Mouse (Mus musculus) kidney, embryonic 14.5 days (tissue): ENCODE data around the gene Bri3. TPM values are rescaled to one million over a fixed set of nuclear protein-coding genes. Genes with fewer than 3 reads are reported as not detected.

Source experiments
- ATAC-seq: fragments of 200-750 bp; cut with Nextera tagmentation; 2 replicates; pipeline ENCODE4 v1.8.0; 2017; ENCODE audit warnings: moderate number of reproducible peaks, mild to moderate bottlenecking, moderate TSS enrichment, moderate library complexity; ENCODE audit not compliant: low FRiP score, low TSS enrichment
- H3K27ac ChIP-seq: fragments of 300-500 bp; sonication (generic); 2 replicates; pipeline ENCODE4 v1.5.1; 2014; ENCODE audit warnings: low read depth, mild to moderate bottlenecking, low read length, moderate library complexity, mixed read lengths
- H3K27me3 ChIP-seq: fragments of 300-500 bp; sonication (generic); 2 replicates; pipeline ENCODE4 v1.6.1; 2014; ENCODE audit warnings: mild to moderate bottlenecking, low read length; ENCODE audit not compliant: control insufficient read depth, insufficient read depth
- H3K36me3 ChIP-seq: fragments of 300-500 bp; sonication (generic); 2 replicates; pipeline ENCODE4 v1.6.1; 2014; ENCODE audit warnings: low read length, mixed read lengths; ENCODE audit not compliant: control insufficient read depth, insufficient read depth
- H3K4me1 ChIP-seq: fragments of 300-500 bp; sonication (generic); 2 replicates; pipeline ENCODE4 v1.6.1; 2014; ENCODE audit warnings: low read length, mixed read lengths; ENCODE audit not compliant: control insufficient read depth, insufficient read depth
- H3K4me2 ChIP-seq: fragments of 300-500 bp; sonication (generic); replicated peaks from 2 replicates; pipeline ENCODE4 v1.6.1; 2014; ENCODE audit warnings: low read depth, mild to moderate bottlenecking, low read length
- H3K4me3 ChIP-seq: fragments of 300-500 bp; sonication (generic); 2 replicates; pipeline ENCODE4 v1.5.1; 2014; ENCODE audit warnings: mild to moderate bottlenecking, low read length
- H3K9ac ChIP-seq: fragments of 300-500 bp; sonication (generic); 2 replicates; pipeline ENCODE4 v1.6.1; 2014; ENCODE audit warnings: low read depth, mild to moderate bottlenecking, low read length, moderate library complexity
- H3K9me3 ChIP-seq: fragments of 300-500 bp; sonication (generic); 2 replicates; pipeline ENCODE4 v1.6.1; 2016; ENCODE audit warnings: low read length; ENCODE audit not compliant: control insufficient read depth
- WGBS: fragments of 180-500 bp; shearing (Covaris S2); extraction: QIAGEN DNeasy Blood & Tissue Kit; methylation state at CpG from one replicate; pipeline ENCODE4 v1.1.7; 2014; 5-methylcytosine and 5-hydroxymethylcytosine counted together
- polyA plus RNA-seq: library from polyadenylated mRNA; unstranded; fragments of >200 nt; fragmentation: Nextera tagmentation; extraction: Ambion mirVana; gene quantifications from 2 replicates; pipeline ENCODE4 v1.2.1, GENCODE M21; 2014

Bri3 gene
- polyA plus RNA-seq, 1 experiment from 2014 or later: 136 TPM

DNA sequence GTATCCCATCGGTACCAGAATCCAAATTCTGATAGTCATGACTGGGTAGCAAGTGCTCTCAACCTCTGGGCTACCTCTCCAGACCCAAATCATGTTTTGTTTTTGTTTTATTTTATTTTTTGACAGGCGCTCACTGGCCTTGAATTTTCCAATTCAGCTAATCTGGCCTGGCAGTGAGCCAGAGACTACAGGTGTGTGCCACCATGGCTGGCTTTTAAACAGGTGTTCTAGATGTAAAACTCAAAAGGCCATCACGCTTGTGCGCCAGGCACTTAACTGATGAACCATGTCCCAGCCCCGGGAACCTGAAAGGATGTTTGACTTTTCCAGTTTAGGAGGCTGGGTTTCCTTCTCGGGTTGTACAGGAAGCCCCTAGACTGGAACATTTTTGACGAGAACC is 2.4 kb downstream of the Bri3 start:
- 0 out of 2 replicates have a peak, but pooled peaks cover 4% of the 10 kb centered on the region for H3K9me3 ChIP-seq
- no peaks in the 10 kb centered on the region for H3K27me3 ChIP-seq
- H3K36me3 ChIP-seq: no peaks in the 10 kb centered on the region
- no peak overlapping the region for H3K4me2 ChIP-seq
- ATAC-seq: no peak
- no peak overlapping the region for H3K27ac ChIP-seq
- H3K4me3 ChIP-seq: no peak overlapping the region
- 53% methylated on average over 7 of the region's 7 CpGs for WGBS
- no peak overlapping the region for H3K9ac ChIP-seq
- peaks cover 6% of the 10 kb centered on the region; the same call in 1 of the 2 replicates for H3K4me1 ChIP-seq

DNA sequence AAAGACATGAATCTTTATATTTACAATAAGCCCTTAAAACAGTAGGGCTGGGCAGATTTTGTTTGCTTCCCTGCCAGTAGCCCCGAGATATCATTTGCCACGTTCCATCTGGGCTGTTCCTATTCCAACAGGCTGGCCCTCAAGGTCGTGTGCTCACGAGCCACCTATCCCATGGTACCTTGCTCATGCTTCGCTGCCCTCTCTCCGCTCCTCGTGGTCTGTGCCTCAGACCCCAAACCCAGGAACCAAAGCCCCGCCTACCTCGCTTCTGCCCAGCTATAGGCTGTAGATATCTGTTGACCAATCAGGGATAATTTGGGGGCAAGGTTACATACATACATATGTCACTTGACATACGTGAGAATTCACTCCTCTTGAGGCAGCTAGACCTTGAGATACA is 3.1 kb downstream of the Bri3 start:
- WGBS: 64% methylated on average over 10 of the region's 10 CpGs
- H3K4me3 ChIP-seq: no peak overlapping the region
- H3K9me3 ChIP-seq: 0 out of 2 replicates have a peak, but pooled peaks cover 4% of the 10 kb centered on the region
- no peak overlapping the region for H3K27ac ChIP-seq
- no peak overlapping the region for H3K9ac ChIP-seq
- no peaks in the 10 kb centered on the region for H3K27me3 ChIP-seq
- no peak overlapping the region for H3K4me2 ChIP-seq
- H3K36me3 ChIP-seq: no peaks in the 10 kb centered on the region
- no peak for ATAC-seq
- peaks cover 6% of the 10 kb centered on the region; the same call in 1 of the 2 replicates for H3K4me1 ChIP-seq

DNA sequence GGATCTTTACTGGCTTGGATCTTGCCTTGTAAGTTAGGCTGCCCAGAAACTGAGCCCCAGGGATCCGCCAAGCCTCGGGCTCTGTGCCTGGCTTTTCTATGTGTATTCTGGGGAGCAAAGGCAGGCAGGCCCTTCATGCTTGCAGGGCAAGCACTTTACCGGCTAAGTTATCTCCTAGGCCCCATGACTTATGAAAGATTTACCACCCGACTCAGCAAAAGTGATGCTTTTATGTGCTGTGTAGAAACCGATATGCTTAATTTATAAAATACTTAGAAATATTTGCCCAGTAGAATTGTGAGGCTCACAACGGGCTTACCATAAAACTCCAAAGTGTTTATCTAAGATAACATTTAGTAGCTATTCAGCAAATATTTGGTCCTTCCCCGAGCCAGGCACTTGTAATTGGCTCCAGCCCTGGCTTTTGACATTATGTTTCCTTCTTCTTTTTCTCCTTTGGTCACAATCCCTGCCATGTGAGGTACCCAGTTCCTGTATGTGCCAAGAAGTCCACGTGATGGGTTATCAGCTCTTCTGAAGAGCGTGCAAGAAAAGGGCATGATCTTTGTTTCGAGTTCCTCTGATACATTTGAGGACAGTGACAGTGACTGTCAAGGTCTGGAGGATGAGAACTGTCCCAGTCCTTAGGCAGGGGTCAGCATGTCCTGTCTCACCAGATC is 3.8 kb downstream of the Bri3 start:
- no peak overlapping the region for H3K9ac ChIP-seq
- H3K27ac ChIP-seq: no peak overlapping the region
- H3K4me3 ChIP-seq: no peak overlapping the region
- no peaks in the 10 kb centered on the region for H3K27me3 ChIP-seq
- 60% methylated on average over 10 of the region's 10 CpGs for WGBS
- no peak for ATAC-seq
- H3K4me2 ChIP-seq: no peak overlapping the region
- H3K4me1 ChIP-seq: peaks cover 6% of the 10 kb centered on the region; the same call in 1 of the 2 replicates
- no peaks in the 10 kb centered on the region for H3K36me3 ChIP-seq
- 0 out of 2 replicates have a peak, but pooled peaks cover 4% of the 10 kb centered on the region for H3K9me3 ChIP-seq

DNA sequence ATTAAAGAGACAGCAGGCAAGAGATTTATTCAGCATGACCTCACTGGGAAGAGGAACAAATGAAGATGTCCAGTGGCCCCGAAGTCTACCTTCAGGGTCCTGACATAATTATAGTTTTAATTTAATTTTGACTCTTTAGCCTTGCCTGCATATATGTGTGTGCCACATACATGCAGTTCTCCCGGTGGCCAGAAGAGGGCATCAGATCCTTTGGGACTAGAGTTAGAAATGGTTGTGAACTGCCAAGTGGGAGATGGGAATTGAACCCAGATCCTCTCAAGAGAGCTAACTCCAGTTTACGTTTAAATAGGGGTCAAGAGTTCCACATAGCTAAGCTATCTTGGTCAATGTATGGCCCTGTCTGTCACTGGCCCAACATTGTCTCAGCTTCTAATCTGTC is 5.6 kb downstream of the Bri3 start:
- Histone ChIP-seq H3K4me3 (no peak overlapping the region), H3K36me3 (no peaks in the 10 kb centered on the region), H3K4me2 (no peak overlapping the region), H3K27me3 (no peaks in the 10 kb centered on the region), H3K4me1 (peaks cover 11% of the 10 kb centered on the region; the same call in 1 of the 2 replicates), H3K9ac (no peak overlapping the region), H3K27ac (no peak overlapping the region), H3K9me3 (0 out of 2 replicates have a peak, but pooled peaks cover 4% of the 10 kb centered on the region)
- 83% methylated on average over 3 of the region's 3 CpGs for WGBS
- ATAC-seq: no peak

DNA sequence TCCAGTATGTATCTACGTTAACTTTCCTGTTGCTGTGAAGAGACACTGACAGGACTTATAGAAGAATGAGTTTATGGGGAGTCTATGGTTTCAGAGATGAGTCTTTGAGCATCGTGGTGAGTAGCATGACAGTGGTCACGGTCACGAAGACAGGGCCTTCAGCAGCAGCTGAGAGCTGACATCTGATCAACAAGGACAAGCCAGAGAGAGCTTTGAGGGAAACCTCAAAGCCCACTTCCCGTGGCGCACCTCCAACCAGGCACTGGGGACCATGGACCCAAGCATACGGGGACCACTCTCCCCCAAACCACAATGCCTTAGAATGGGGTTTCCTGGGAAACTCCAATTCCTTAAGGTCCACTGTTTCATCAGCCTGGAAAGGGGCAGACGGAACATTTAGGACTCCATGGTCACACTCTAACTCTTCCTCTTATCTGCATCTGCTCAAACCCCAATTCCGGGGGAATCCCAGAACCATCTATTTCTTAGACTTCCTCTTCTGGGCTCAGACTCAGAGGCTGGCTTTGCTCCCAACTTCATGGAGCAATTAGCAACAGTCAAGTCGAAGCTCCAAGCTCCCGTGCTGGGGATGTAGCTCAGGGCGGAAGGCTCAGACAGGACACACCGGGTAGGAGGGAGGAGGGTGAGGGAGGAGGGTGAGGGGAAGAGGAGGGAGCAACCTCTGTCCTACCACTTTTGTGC is 7.8 kb downstream of the Bri3 start:
- Histone ChIP-seq H3K4me2 (no peak overlapping the region), H3K27ac (no peak overlapping the region), H3K36me3 (no peaks in the 10 kb centered on the region), H3K4me3 (no peak overlapping the region), H3K27me3 (no peaks in the 10 kb centered on the region), H3K9me3 (0 out of 2 replicates have a peak, but pooled peaks cover 4% of the 10 kb centered on the region), H3K4me1 (peaks cover 17% of the 10 kb centered on the region), H3K9ac (no peak overlapping the region)
- 82% methylated on average over 13 of the region's 13 CpGs for WGBS
- no peak for ATAC-seq

DNA sequence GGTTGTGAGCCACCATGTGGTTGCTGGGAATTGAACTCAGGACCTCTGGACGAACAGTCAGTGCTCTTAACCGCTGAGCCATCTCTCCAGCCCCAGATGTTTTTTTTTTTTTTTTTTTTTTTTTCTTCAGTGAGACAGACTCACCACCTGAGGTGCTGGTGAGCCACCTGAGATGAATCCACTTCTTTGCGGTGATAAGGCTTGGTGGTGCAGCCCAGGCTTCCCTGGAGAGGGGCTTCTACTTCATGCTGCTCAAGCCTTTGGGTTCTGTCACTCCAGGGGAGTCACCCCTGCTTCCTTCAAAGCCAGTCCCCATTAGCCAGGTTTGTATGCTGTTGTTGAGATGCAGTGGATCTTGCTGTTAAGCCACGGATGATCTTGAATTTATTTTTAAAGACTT is 9.0 kb downstream of the Bri3 start:
- Histone ChIP-seq H3K36me3 (no peaks in the 10 kb centered on the region; the same call in 1 of the 2 replicates), H3K27ac (no peak overlapping the region), H3K4me2 (no peak overlapping the region), H3K9ac (no peak overlapping the region), H3K27me3 (no peaks in the 10 kb centered on the region), H3K4me3 (no peak overlapping the region), H3K9me3 (0 out of 2 replicates have a peak, but pooled peaks cover 4% of the 10 kb centered on the region), H3K4me1 (peaks cover 23% of the 10 kb centered on the region)
- WGBS: 66% methylated on average over 4 of the region's 4 CpGs
- ATAC-seq: no peak

DNA sequence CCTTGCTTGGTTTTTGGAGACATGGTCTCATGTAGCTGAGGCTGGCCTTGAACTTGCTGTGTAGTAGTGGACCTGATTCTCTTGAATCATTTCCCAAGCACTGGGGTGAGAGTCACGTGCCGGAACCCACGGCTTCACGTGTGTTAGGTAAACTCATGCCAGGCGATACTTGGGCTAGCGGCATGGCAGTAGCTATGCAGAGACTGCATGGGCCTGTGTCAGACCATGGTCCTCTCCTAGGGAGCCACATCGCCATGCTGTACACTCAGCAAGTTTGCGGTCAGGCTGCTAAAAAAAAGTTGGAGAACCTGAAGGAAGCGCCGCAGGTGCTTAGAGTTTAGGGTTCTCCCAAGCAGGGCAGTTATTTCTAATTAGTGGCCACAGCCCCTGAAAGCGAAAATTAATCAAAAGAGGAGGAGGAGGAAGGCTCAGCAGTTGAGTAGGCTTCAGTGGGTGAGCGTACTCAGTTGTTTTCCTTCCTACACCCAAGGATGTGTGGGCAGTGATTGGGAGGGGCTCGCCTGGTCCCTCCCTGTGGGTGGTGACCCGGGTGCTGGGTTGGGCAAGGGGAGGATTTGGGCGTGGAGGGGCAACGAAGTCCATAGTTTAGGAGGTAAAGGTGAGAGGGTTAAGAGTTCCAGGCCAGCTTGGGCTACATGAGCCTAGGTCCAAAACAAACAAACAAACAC is 10.0 kb downstream of the Bri3 start:
- Histone ChIP-seq H3K4me3 (peak overlapping the region; percentile 100), H3K27me3 (no peaks in the 10 kb centered on the region), H3K4me1 (peaks cover 34% of the 10 kb centered on the region), H3K27ac (peak overlapping the region; percentile 59), H3K4me2 (peak overlapping the region; percentile 85), H3K9me3 (0 out of 2 replicates have a peak, but pooled peaks cover 4% of the 10 kb centered on the region), H3K36me3 (no peaks in the 10 kb centered on the region; the same call in 1 of the 2 replicates), H3K9ac (0 out of 2 replicates have a peak overlapping the region, but pooled peaks have one; percentile 4)
- WGBS: 46% methylated on average over 16 of the region's 16 CpGs
- peak; percentile 41 for ATAC-seq

DNA sequence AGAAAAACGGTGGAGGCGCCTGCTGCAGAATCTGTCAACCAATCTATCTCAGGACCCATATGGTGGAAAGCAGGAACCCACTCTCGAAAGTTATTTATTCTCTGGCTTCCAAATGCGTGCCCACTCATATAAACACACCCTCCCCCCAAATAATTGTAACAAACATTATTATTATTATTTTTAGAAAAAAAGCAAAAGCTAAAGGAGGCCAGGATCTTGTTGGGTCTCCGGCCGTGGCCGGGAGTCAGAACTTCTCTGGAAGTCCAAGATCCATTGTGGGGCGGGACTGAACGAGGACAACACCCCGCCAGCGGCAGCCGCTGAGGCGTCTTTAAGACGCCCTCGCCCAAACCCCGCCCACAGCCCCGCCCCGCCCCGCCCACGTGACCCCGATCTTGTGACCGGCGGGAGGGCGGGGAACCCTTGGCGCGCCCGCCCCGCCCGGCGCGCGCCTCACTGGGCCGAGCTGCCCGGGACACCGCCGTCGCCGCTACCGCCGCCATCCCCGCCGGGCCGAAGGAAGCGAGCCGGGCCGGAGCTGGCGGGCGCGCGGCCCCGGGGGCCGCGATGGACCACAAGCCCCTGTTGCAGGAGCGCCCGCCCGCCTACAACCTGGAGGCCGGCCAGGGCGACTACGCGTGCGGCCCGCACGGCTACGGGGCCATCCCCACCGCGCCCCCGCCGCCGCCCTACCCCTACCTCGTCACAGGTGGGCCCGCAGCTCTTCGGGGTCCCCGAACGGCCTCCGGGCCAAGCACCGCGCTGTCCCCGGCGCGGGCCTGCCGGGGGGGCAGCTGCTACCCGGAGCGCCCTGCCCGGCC is 10.8 kb downstream of the Bri3 start:
- Histone ChIP-seq H3K4me3 (peak overlapping the region; percentile 100), H3K9me3 (0 out of 2 replicates have a peak, but pooled peaks cover 2% of the 10 kb centered on the region), H3K9ac (peak overlapping the region; percentile 97), H3K27ac (peak overlapping the region; percentile 96), H3K36me3 (peaks cover 3% of the 10 kb centered on the region; the same call in 1 of the 2 replicates), H3K4me1 (peaks cover 40% of the 10 kb centered on the region), H3K27me3 (no peaks in the 10 kb centered on the region), H3K4me2 (peak overlapping the region; percentile 85)
- whole genome bisulfite sequencing: 2% methylated on average over 63 of the region's 84 CpGs
- ATAC-seq: peak; percentile 72
